Mouse (Mus musculus) cerebellum, postnatal 25 days (tissue): ENCODE data around the gene Obsl1.
A peak's percentile ranks its signal among the peaks of the same experiment; 100 is the strongest.

Experiments
- DNase-seq, 2 experiments: peaks; one replicate each; pipeline ENCODE4 v3.0.0; 2021; ENCODE audit warnings: mixed read lengths in 2 of 2

Obsl1 gene

GRCm38 (mm10) chr1:75517984-75518383 is 11.7 kb upstream of the Obsl1 start:
- DNase-seq: no peak

DNA sequence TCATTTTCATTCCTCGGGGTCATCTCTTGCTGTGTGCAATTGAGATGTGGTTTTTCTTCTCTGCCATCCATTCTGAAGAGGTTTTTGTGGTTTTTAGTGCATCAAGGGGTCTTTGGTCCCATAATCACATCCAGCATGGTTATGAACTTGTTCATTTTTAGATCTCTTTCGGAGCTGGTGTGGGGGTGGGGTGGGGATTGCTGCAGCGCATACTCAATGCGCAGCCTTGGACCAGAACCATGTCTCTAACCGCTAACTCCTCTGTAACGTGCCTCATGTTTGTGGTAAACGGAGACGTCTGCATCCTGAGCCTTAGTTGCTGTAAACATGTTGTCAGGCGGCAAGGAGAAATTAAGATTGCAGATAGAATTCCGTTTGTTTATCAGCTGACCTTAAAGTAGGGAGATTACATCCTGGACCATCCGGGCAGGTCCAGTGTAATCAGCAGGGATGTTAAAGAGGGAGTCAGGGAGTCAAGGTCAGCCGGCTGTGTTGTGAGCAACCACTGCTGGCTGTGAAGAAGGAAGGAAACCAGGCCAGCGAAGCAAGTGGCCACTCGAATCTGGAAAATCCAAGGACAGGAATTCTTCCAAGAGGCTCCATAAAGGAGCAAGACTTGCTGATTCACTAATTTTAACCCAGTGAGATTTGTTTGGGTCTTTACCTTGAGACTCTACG is 10.6 kb upstream of the Obsl1 start:
- no peak for DNase-seq

GRCm38 (mm10) chr1:75512550-75512949 is 6.3 kb upstream of the Obsl1 start:
- no peak for DNase-seq

DNA sequence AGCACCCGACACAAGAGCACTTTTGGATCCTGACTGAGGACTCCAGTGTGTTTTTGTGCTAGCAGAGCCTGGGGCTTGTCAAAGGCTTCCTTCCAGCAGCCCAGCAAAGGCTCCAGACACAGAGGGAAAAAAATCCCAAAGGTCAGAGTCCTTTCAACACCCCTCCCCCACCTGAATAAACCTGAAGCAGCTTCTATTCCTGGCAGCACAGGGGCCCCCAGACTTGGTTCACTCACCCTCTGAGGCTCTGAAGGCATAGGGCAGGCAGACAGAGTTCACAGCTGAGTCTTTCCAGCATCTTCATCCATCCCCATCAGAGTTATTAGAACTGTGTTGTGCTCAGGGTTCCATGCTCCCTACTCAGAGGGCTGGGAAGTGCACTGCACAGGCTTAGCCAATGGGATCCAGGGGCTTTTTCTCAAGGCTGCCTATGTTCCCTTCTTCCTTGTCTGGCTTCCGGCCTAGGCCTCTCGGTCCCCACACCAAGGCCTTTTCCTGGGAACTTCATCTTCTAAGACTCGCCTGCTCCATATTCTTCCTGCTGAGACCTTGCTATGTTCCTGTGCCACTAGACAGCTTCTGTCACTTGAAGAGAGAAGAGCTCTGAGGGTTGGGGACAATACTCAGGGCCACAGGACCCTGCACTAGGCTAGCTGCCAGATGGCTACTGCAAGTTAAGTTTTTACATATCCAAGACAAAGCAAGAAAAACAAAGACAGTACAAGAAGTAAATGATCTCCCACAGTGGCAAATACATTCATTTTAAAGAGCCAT is 5.4 kb upstream of the Obsl1 start:
- DNase-seq: no peak

GRCm38 (mm10) chr1:75510154-75510553 is 3.9 kb upstream of the Obsl1 start:
- no peak for DNase-seq

DNA sequence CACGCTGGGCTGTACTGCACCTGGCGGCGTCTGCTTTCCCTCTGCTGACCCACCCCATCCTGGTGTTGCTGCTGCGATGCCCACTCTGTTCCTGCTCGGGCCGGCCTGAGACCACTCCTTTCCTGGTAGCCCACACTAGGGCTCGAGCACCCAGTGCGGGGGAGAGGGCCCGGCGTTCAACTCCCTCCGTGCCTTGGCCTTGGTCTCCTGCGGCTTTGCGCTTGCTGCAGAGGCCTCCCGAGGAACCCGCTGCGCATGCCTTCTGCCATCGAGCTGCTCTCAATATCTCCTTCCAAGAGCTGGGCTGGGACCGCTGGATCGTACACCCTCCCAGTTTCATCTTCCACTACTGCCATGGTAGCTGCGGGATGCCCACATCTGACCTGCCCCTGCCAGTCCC is 3.3 kb upstream of the Obsl1 start:
- DNase-seq: peak in 1 of 2 experiments; percentile 53

GRCm38 (mm10) chr1:75507006-75507405 is 754 bp upstream of the Obsl1 start, which contains the start of gene Inha:
TSS of gene Inha (plus strand) at chr1:75507077.
- DNase-seq: peak in 1 of 2 experiments; percentile 43

DNA sequence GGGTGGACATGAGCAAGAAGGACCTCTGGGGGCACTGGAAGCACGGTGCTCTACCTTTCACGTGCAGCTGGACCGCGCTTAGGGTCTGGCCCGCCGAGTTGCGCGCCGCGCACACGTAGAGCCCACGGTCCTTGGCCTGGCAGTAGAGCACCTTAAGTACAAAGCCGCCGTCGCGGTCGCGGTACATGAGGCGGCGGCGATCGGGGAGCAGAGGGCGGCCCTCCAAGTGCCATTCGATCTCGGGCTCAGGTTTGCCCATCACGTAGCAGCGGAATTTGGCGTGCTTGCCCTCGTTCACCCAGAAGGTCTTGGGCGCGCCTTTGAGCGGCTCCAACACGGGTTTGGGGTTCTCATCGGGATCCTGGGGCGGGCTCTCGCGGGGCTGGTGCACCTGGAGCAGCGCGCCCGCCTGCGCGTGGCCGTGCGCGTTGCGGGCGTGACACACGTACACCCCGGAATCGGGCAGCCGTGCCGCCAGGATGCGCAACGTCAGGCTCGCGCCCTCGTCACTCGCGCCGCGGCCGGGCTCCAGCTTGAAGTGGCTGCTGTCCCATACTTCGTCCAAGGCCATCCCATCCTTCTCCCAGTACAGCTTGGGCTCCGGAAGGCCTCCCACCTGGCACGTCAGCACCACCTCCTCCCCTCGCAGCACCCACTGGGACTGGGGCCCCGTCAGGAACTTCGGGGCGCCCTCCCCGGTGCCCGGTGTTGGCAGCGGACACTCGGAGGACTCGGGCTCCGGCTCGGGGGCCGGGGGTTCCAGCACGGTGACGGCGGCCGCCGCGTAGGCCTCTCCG is 895 bp downstream of the Obsl1 start:
- peak; percentile 93 to 94 for DNase-seq

DNA sequence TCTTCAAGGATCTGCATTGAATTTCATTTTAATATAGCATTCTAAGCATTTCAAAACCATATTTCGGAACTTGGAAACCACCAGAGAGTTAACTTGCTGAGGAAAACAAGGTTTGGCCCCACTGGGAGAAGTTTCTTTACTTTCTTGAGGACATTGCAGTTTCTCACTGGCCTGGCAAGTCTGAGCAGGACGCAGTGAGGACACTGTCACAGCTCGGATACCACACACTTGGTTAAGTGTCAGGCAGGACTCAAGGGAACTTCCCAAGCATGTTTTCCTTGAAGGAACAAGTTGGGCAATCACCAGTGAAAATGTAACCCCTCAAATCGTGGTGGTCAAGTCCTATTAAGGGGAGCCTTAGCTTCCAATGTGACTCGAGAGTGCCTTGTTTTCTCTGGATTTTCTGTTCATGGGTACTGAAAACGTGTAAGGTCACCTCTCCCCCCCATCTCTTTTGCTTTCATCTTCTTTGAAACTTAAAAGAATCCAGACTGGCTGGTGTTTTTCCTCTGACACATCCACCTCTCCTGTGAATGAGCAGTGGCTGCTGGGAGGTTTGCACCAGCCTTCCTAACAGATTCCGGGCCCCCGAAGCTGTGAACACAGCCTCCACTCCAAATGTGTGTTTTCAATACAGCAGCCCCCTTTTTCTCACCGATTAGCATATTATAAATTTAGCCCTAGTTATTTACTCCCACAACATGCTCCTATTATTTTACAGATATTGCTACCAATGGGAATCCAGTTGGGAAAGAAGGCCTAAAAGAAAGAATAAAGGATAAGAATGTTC is 1.8 kb downstream of the Obsl1 start:
- no peak for DNase-seq

- DNase-seq: no peak
Measured at GRCm38 (mm10) chr1:75503651-75503980, 2.6 kb downstream of the Obsl1 start.

DNA sequence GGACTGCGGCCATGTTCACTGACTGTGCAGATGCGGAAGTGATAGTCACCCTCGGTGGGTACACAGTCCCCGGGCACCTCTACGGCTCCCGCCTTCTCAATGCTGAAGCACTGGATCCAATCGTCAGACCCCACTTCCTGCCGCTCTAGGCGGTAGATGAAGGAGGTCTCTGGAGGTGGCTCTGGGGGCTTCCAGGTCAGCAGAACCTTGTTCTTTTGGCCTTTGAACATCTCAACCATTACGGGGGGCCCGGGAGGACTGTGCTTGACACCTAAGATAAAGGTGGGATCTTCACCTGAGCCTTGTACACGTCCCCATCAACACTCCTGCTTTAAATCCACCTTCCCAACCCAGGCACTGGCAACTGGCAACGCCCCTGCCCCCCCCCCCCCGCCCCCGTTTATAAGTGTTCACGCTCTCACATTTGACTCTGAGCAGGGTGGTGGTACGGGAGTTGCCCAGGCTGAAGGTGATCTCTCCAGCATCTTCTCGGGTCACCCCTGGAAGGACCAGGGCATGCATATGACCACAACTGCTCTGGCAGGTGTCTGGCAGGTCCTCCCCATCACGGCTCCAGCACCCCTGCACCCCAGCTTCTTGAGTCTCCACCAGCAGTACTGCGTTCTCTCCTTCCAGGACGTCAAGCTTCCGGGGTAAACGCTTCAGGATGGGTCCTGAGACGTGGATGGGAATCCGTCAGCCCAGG is 3.2 kb downstream of the Obsl1 start:
- DNase-seq: no peak

GRCm38 (mm10) chr1:75501905-75502304 is 4.3 kb downstream of the Obsl1 start:
- DNase-seq: no peak

DNA sequence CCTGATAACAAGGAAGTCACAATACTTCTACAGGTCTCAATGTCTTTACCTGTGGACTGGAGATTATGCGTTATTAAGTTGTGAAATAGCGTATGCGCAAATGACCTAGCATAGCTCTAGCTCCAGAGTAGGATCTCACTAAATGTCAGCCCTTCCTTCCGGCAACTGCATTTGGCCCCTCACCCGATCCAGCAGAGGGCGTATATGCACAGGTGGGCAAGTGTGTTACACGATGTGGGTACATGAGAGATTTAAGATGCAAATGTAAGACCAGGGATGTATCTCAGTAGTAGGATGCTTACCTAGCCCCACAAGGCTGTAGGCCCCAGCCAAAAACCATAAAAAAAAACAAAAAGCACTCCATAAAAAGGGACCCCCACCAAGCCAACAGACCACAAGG is 6.8 kb downstream of the Obsl1 start:
- DNase-seq: no peak

DNA sequence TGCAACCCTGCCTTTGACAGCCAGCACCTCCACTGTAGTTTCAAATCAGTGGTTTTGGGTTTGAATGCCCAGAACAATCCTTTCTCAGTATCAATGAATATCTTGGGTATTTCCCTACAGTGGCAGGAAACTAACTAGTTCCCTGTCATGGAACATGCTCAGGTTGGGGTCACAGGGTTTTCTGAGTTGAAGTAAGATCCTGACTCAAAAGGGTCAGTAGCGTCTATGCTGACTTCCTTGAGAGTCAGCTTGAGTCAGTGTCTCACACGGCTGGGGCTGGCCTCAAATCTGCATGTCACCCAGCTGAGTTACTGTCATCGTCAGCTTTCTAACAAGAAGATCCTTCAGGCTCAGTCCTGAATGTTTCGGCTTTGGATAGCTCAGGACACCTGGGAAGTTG is 7.4 kb downstream of the Obsl1 start:
- DNase-seq: no peak

- peak; percentile 62 to 75 for DNase-seq
Measured at GRCm38 (mm10) chr1:75494878-75495548, 11.2 kb downstream of the Obsl1 start.

- no peak for DNase-seq
Measured at GRCm38 (mm10) chr1:75492579-75493170, 13.6 kb downstream of the Obsl1 start.

GRCm38 (mm10) chr1:75490785-75491551 is 15.3 kb downstream of the Obsl1 start:
- peak in 1 of 2 experiments; percentile 11 for DNase-seq

GRCm38 (mm10) chr1:75487405-75488161 is 18.7 kb downstream of the Obsl1 start:
- DNase-seq: peak; percentile 82 to 88

DNA sequence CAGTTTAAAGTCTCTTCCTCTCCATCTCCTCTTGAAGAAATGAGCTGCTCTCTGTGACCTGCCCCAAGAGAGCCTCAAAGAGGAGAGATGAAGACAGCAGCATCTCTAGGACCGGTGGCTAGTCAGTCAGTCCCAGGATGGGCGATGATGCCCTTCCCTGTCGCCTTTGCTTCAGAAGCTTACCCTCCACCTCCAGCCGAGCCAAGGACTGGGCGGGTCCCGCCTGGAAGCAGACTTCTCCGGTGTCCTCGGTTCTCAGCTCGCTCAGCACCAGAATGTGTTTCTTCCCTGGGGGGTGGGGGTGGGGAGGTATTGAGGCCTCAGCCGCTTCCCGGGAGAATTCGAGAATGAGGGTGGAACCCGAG is 19.2 kb downstream of the Obsl1 start:
- peak; percentile 45 to 48 for DNase-seq

DNA sequence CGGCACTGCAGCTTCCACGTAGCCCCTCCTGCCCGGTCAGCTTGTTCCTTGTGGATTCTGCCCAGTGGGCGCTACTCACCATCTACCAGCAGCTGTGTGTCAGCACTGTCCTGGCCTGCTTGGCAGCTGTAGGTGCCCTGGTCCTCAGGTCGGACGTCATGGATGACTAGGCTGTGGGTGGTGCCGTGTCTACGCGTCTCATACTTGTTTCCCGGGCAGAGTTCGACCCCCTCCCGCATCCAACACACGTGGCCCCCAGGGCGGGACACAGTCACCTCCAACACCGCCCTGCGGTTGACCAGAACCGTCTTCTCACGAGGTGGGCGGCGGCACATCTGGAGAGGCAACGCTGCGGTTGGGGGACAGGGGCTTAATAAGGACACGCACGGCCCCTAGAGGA is 19.7 kb downstream of the Obsl1 start:
- no peak for DNase-seq
